Mouse (Mus musculus) splenic B cell, adult 2 months (primary cell): ENCODE data around the gene Unc13a.

Experiments used
- DNase-seq: peaks from one replicate; pipeline ENCODE4 v3.0.0-alpha.2; 2011; ENCODE audit warnings: low read depth, low spot score
- H3K27me3 ChIP-seq: 2 replicates; pipeline ENCODE4 v1.6.1; 2012; ENCODE audit warnings: mild to moderate bottlenecking, low read length, moderate library complexity, mixed read lengths; ENCODE audit not compliant: control insufficient read depth, poor library complexity, insufficient read depth, severe bottlenecking
- H3K36me3 ChIP-seq: 2 replicates; pipeline ENCODE4 v1.6.1; 2012; ENCODE audit warnings: mild to moderate bottlenecking, low read length, moderate library complexity, mixed read lengths; ENCODE audit not compliant: control insufficient read depth, poor library complexity, insufficient read depth, severe bottlenecking

Unc13a gene

GRCm38 (mm10) chr8:71660325-71661120 lies 11.0 kb downstream of the Unc13a start:
- no peaks in the 10 kb centered on the region for H3K36me3 ChIP-seq
- DNase-seq, result peak; percentile 90

GRCm38 (mm10) chr8:71659751-71660150 lies 11.8 kb downstream of the Unc13a start:
- no peaks in the 10 kb centered on the region for H3K36me3 ChIP-seq
- no peak for DNase-seq
- H3K27me3 ChIP-seq, result no peaks in the 10 kb centered on the region

More at GRCm38 (mm10) chr8:71660325-71661120, 11.0 kb downstream of the Unc13a start:
- no peaks in the 10 kb centered on the region for H3K27me3 ChIP-seq

- Histone ChIP-seq H3K36me3 (no peaks in the 10 kb centered on the region), H3K27me3 (no peaks in the 10 kb centered on the region)
- no peak for DNase-seq
These were observed 13.0 kb downstream of the Unc13a start for GRCm38 (mm10) chr8:71658515-71659049.

GRCm38 (mm10) chr8:71657816-71658215 lies 13.7 kb downstream of the Unc13a start:
- Histone ChIP-seq H3K27me3 (no peaks in the 10 kb centered on the region), H3K36me3 (no peaks in the 10 kb centered on the region)
- no peak for DNase-seq

GRCm38 (mm10) chr8:71654600-71654999 lies 17.0 kb downstream of the Unc13a start:
- DNase-seq, result peak; percentile 65
- no peaks in the 10 kb centered on the region for H3K27me3 ChIP-seq

GRCm38 (mm10) chr8:71645510-71645909 lies 26.0 kb downstream of the Unc13a start:
- H3K27me3 ChIP-seq, result no peaks in the 10 kb centered on the region
- no peaks in the 10 kb centered on the region for H3K36me3 ChIP-seq
- no peak for DNase-seq

More at GRCm38 (mm10) chr8:71654600-71654999, 17.0 kb downstream of the Unc13a start:
- no peaks in the 10 kb centered on the region for H3K36me3 ChIP-seq

- Histone ChIP-seq H3K36me3 (no peaks in the 10 kb centered on the region), H3K27me3 (no peaks in the 10 kb centered on the region)
- no peak for DNase-seq
These were observed 32.2 kb downstream of the Unc13a start for GRCm38 (mm10) chr8:71639318-71639717.

- DNase-seq, result no peak
- Histone ChIP-seq H3K36me3 (no peaks in the 10 kb centered on the region), H3K27me3 (peaks cover 3% of the 10 kb centered on the region; the same call in 1 of the 2 replicates)
These were observed 33.2 kb downstream of the Unc13a start for GRCm38 (mm10) chr8:71638321-71638720.

GRCm38 (mm10) chr8:71637149-71638095 lies 34.1 kb downstream of the Unc13a start:
- H3K27me3 ChIP-seq, result peaks cover 3% of the 10 kb centered on the region; the same call in 1 of the 2 replicates
- no peaks in the 10 kb centered on the region for H3K36me3 ChIP-seq
- DNase-seq, result no peak

- peaks cover 3% of the 10 kb centered on the region; the same call in 1 of the 2 replicates for H3K27me3 ChIP-seq
- no peaks in the 10 kb centered on the region for H3K36me3 ChIP-seq
- DNase-seq, result peak; percentile 72
These were observed 37.4 kb downstream of the Unc13a start for GRCm38 (mm10) chr8:71633981-71634667.

- DNase-seq, result peak; percentile 84
- no peaks in the 10 kb centered on the region for H3K36me3 ChIP-seq
- peaks cover 3% of the 10 kb centered on the region; the same call in 1 of the 2 replicates for H3K27me3 ChIP-seq
These were observed 38.4 kb downstream of the Unc13a start for GRCm38 (mm10) chr8:71633164-71633563.

GRCm38 (mm10) chr8:71631897-71632296 lies 39.7 kb downstream of the Unc13a start:
- Histone ChIP-seq H3K36me3 (no peaks in the 10 kb centered on the region), H3K27me3 (peaks cover 3% of the 10 kb centered on the region; the same call in 1 of the 2 replicates)
- no peak for DNase-seq

GRCm38 (mm10) chr8:71630761-71631160 lies 40.8 kb downstream of the Unc13a start:
- DNase-seq, result no peak
- no peaks in the 10 kb centered on the region for H3K36me3 ChIP-seq
- peaks cover 3% of the 10 kb centered on the region; the same call in 1 of the 2 replicates for H3K27me3 ChIP-seq

- Histone ChIP-seq H3K27me3 (peaks cover 3% of the 10 kb centered on the region; the same call in 1 of the 2 replicates), H3K36me3 (no peaks in the 10 kb centered on the region)
- peak; percentile 45 for DNase-seq
These were observed 41.8 kb downstream of the Unc13a start for GRCm38 (mm10) chr8:71629781-71630212.
